Mouse (Mus musculus) thymus, adult 2 months (tissue): ENCODE measurements around the gene Olfr536.

ENCODE experiments used
- CTCF ChIP-seq: fragments of 200-500 bp; IDR thresholded peaks from 2 replicates; pipeline ENCODE4 v1.5.1; 2012; ENCODE audit warnings: mild to moderate bottlenecking, control low read depth, low read length, moderate library complexity, borderline replicate concordance; ENCODE audit not compliant: control insufficient read depth, poor library complexity, insufficient read depth; ENCODE audit errors: extremely low read depth
- POLR2A ChIP-seq: fragments of 200-500 bp; IDR thresholded peaks from 2 replicates; pipeline ENCODE4 v1.6.1; 2012; ENCODE audit warnings: mild to moderate bottlenecking, low read length, control low read depth, moderate library complexity; ENCODE audit not compliant: control insufficient read depth, poor library complexity, insufficient read depth; ENCODE audit errors: extremely low read depth

- TF ChIP-seq CTCF (no peak), POLR2A (no peak)
Observed at GRCm38 (mm10) chr7:140494231-140494630, 13.0 kb downstream of the Olfr536 start.
